Mouse (Mus musculus) MEL (cell line): Measurements from ENCODE around the gene Arap1.

ENCODE experiments used
- CHD2 ChIP-seq: IDR thresholded peaks from 2 replicates; pipeline ENCODE4 v1.6.1; 2011; ENCODE audit warnings: low read length, improper control_type of control experiment
- CTCF ChIP-seq, 3 experiments: IDR thresholded peaks in 2 of 3; conservative IDR thresholded peaks in 1 of 3; 2 replicates each; pipeline ENCODE4 v1.5.1; 2011 to 2012; ENCODE audit warnings: low read length in 3 of 3, low read depth in 2 of 3, mild to moderate bottlenecking in 2 of 3, improper control_type of control experiment in 1 of 3, inconsistent platforms in 1 of 3, mixed read lengths in 1 of 3, moderate library complexity in 1 of 3; ENCODE audit not compliant: control insufficient read depth in 1 of 3, insufficient read depth in 1 of 3, poor library complexity in 1 of 3, severe bottlenecking in 1 of 3
- MAX ChIP-seq: IDR thresholded peaks from 2 replicates; pipeline ENCODE4 v1.6.1; 2011; ENCODE audit warnings: low read length, improper control_type of control experiment
- MAZ ChIP-seq: IDR thresholded peaks from 2 replicates; pipeline ENCODE4 v1.6.1; 2012; ENCODE audit warnings: low read depth, mild to moderate bottlenecking, inconsistent platforms, low read length, improper control_type of control experiment
- MYC ChIP-seq: IDR thresholded peaks from 2 replicates; pipeline ENCODE4 v1.6.1; 2011; ENCODE audit warnings: low read depth, mild to moderate bottlenecking, low read length, improper control_type of control experiment, moderate library complexity
- POLR2A ChIP-seq, 2 experiments: IDR thresholded peaks; 2 replicates each; pipeline ENCODE4 v1.6.1; 2011 to 2012; ENCODE audit warnings: low read length in 2 of 2, mild to moderate bottlenecking in 2 of 2, control low read depth in 1 of 2, improper control_type of control experiment in 1 of 2, low read depth in 1 of 2, moderate library complexity in 1 of 2; ENCODE audit not compliant: control insufficient read depth in 1 of 2, insufficient read depth in 1 of 2, poor library complexity in 1 of 2
- SIN3A ChIP-seq: IDR thresholded peaks from 2 replicates; pipeline ENCODE4 v1.6.1; 2012; ENCODE audit warnings: low read length, improper control_type of control experiment, inconsistent platforms
- TAL1 ChIP-seq: IDR thresholded peaks from 2 replicates; pipeline ENCODE4 v1.6.1; 2012; ENCODE audit warnings: mild to moderate bottlenecking, inconsistent platforms, low read length, moderate library complexity, mixed read lengths

- TF ChIP-seq MAZ, result no peak
- no peak for TF ChIP-seq CTCF (IDR thresholded peaks at IDR 0.05 in 2 of 3, conservative IDR thresholded peaks at IDR 0.05 in 1 of 3; ENCODE audit: control insufficient read depth in 1 of 3, insufficient read depth in 1 of 3, low read depth in 2 of 3, low read length in 3 of 3, poor library complexity in 1 of 3, severe bottlenecking in 1 of 3)
- no peak for TF ChIP-seq TAL1
- TF ChIP-seq POLR2A (IDR thresholded peaks at IDR 0.05; ENCODE audit: control insufficient read depth in 1 of 2, insufficient read depth in 1 of 2, low read depth in 1 of 2, low read length in 2 of 2, poor library complexity in 1 of 2), result no peak
- no peak for TF ChIP-seq SIN3A
- TF ChIP-seq CHD2, result no peak
- no peak for TF ChIP-seq MYC
- no peak for TF ChIP-seq MAX
Measured at GRCm38 (mm10) chr7:101335228-101335627, 12.6 kb upstream of the Arap1 start.
